Mouse (Mus musculus): ENCODE results near the gene Scml4. TPM values are rescaled to one million over a fixed set of nuclear protein-coding genes. Genes with fewer than 3 reads are reported as not detected.

Scml4 gene
- 86.3 to 92.5 TPM (median 87.7 TPM) in 4 replicates for total RNA-seq (2023; ENCODE audit: inconsistent age)

DNA sequence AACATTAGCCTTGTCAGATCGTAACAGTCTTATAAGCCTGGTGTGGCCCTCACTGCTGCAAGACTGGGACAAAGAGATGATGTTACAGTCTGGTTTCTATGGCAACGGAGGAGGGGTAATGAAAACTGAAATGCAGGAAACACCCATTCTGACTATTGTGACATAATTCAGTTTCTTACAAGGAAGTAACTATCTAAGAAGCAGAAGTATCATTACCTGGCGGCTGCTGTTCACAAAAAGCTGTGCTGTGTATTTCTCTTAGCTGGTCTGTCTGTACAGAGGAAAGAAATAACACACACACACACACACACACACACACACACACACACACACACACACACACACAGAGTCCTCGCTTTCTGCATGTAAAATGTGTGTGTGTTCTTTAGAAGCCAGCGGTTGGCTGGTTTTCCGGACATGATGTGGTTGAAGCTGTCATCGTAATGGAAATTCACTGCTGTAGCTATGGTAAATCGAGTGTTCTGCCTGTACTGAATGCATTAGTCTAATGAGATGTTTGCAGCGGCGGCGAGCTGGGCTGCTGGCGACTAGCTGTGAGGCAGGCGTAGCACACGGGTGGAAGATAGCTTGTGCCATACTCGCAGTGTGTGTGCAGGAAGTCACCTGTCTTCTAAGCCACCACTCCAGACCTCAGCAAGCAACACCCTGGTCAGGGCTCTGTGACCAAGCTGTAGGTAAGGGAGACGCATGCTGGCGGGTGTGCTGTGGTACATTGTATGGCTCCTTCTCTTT is at the start of gene Scml4:
Gene Scml4 (plus strand): TSS at position 212 of the 753 bp plus-strand sequence.

Other genes starting within 250 kb of the Scml4 start
- gene Sec63, start 98.9 kb upstream of the Scml4 start, total RNA-seq (2023; ENCODE audit: inconsistent age) = 46.5 to 56.5 TPM (median 53.2 TPM) in 4 replicates

Data from B cell, adult (primary cell).